18 mouse cellular contexts compared by ENCODE assay signal in the genomic region with DNA sequence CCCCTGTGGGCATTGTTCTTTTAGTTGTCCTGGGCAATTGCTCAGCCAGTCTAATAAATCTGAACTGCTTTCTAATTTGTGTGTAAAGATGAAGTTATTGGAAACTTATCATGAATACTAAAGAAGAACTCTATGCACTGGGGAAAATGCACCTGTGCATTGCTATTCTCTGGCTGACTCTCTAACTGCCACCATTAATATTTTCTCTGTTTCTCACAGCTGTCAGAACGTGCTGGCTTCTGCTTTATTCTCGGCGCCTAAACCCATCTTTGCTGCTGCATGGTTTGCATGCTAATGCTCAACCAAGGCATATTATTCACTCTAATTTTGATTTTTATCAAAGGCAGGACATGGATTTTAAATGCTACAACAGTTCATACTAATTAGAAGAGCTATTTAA.
"Had no signal": no experiment of that assay in that cellular context is flagged by ENCODE, and none has a peak within 500 bp of the region (broad histone marks: within the 10 kb centered on the region; RNA-seq: fewer than 3 reads in every experiment).

No protein-coding gene starts in this region.

- H3K27ac ChIP-seq: liver, embryonic 12.5 days; liver, embryonic 14.5 days; macrophage; neural tube, embryonic 13.5 days; neural tube, embryonic 15.5 days had no signal

- ATAC-seq: liver, embryonic 12.5 days had no signal

- H3K4me1 ChIP-seq: liver, embryonic 12.5 days; megakaryocyte, embryonic 14.5 days; neural tube, embryonic 13.5 days; neural tube, embryonic 15.5 days had no signal

- H3K9me3 ChIP-seq: liver, embryonic 12.5 days; megakaryocyte, embryonic 14.5 days; neural tube, embryonic 13.5 days; neural tube, embryonic 15.5 days had no signal

- DNase-seq: lung, adult 18-20 months; lung, embryonic 14.5 days; lung, postnatal 10 days; retina, postnatal 1 day; right cerebral cortex, adult 18-20 months; right cerebral cortex, postnatal 25 days; right cerebral cortex, postnatal 4 days; spleen, adult 18-20 months; thymus, adult 18-20 months; thymus, postnatal 14 days; thymus, postnatal 36 days had no signal

- H3K4me3 ChIP-seq: liver, embryonic 12.5 days; megakaryocyte, embryonic 14.5 days; myocyte; neural tube, embryonic 13.5 days; neural tube, embryonic 15.5 days had no signal

- H3K4me2 ChIP-seq: liver, embryonic 12.5 days; lung, embryonic 14.5 days; neural tube, embryonic 13.5 days; neural tube, embryonic 15.5 days had no signal

- H3K9ac ChIP-seq: liver, embryonic 12.5 days; liver, embryonic 14.5 days; lung, embryonic 14.5 days; neural tube, embryonic 13.5 days; neural tube, embryonic 15.5 days had no signal

- H3K27me3 ChIP-seq: liver, embryonic 12.5 days; megakaryocyte, embryonic 14.5 days; neural tube, embryonic 13.5 days; neural tube, embryonic 15.5 days had no signal

- H3K36me3 ChIP-seq: liver, embryonic 12.5 days; neural tube, embryonic 13.5 days; neural tube, embryonic 15.5 days had no signal
